In genomic region chrX:134085453-134085852, GRCm38 (mm10) we compare ENCODE assay signal across 21 mouse cellular contexts. TPM values are rescaled to one million over a fixed set of nuclear protein-coding genes. Genes with fewer than 3 reads are reported as not detected.
DNase-seq lines count a peak whose midpoint lies in the region; ATAC-seq lines count a peak whose summit lies in the region.
"Had no signal": no experiment of that assay in that cellular context is flagged by ENCODE, and none has a peak within 500 bp of the region (broad histone marks: within the 10 kb centered on the region; RNA-seq: fewer than 3 reads in every experiment).

No protein-coding gene starts in this region.

- no peak overlapping the region for H3K27ac ChIP-seq in forebrain, embryonic 12.5 days
- no peak overlapping the region for H3K27ac ChIP-seq in forebrain, embryonic 10.5 days
- H3K27ac ChIP-seq: heart, adult 2 months; heart, embryonic 10.5 days; heart, embryonic 13.5 days; hindbrain, embryonic 12.5 days; hindbrain, embryonic 15.5 days had no signal

- peaks cover 11% of the 10 kb centered on the region for H3K36me3 ChIP-seq in forebrain, embryonic 12.5 days (replicated peaks)
- peaks cover 47% of the 10 kb centered on the region for H3K36me3 ChIP-seq in forebrain, embryonic 10.5 days (replicated peaks)

- no peaks in the 10 kb centered on the region for H3K9me3 ChIP-seq in forebrain, embryonic 12.5 days
- H3K9me3 ChIP-seq in forebrain, embryonic 10.5 days = no peaks in the 10 kb centered on the region
- H3K9me3 ChIP-seq: heart, embryonic 10.5 days; heart, embryonic 13.5 days; hindbrain, embryonic 12.5 days; hindbrain, embryonic 15.5 days had no signal

- DNase-seq in forebrain, embryonic 10.5 days (ENCODE audit: extremely low spot score, low spot score) = no peak
- peak; percentile 4 for DNase-seq in kidney, adult 11 months
- no peak for DNase-seq in kidney, adult 9 months
- peak; percentile 0 for DNase-seq in retina, postnatal 1 day
- no peak for DNase-seq in retina, embryonic 14.5 days (ENCODE audit: low spot score)
- DNase-seq in heart, adult 11 months = no peak
- DNase-seq: adrenal gland, adult 8-10 months; adrenal gland, postnatal 25 days; cerebellum, adult 18-20 months; cerebellum, adult 9-10 months; cerebellum, postnatal 14 days; gastrocnemius, postnatal 25 days; heart, adult 2 months; heart, postnatal 14 days; heart, postnatal 4 days had no signal

- no peak overlapping the region for H3K4me2 ChIP-seq in forebrain, embryonic 12.5 days
- H3K4me2 ChIP-seq: heart, embryonic 13.5 days; hindbrain, embryonic 12.5 days; hindbrain, embryonic 15.5 days had no signal

- no peak overlapping the region for H3K4me3 ChIP-seq in forebrain, embryonic 12.5 days (replicated peaks)
- no peak overlapping the region for H3K4me3 ChIP-seq in forebrain, embryonic 10.5 days
- H3K4me3 ChIP-seq: heart, adult 2 months; heart, embryonic 10.5 days; heart, embryonic 13.5 days; hindbrain, embryonic 12.5 days; hindbrain, embryonic 15.5 days had no signal

- peak; percentile 64; the same call in 1 of the 2 replicates for ATAC-seq in forebrain, embryonic 12.5 days (ENCODE audit: low FRiP score)
- ATAC-seq: activated CD4-positive, CD25-positive, alpha-beta regulatory T cell, adult 4 months had no signal

- 26% methylated on average over 1 of the region's 1 CpGs for WGBS in forebrain, embryonic 12.5 days
- 79% methylated on average over 1 of the region's 1 CpGs for WGBS in forebrain, embryonic 10.5 days

- H3K27me3 ChIP-seq in forebrain, embryonic 12.5 days = peaks cover 8% of the 10 kb centered on the region; the same call in 1 of the 2 replicates
- H3K27me3 ChIP-seq in forebrain, embryonic 10.5 days (ENCODE audit: poor library complexity, severe bottlenecking) = peaks cover 59% of the 10 kb centered on the region
- H3K27me3 ChIP-seq: heart, embryonic 13.5 days; hindbrain, embryonic 15.5 days had no signal

- no peak overlapping the region for H3K9ac ChIP-seq in forebrain, embryonic 12.5 days
- H3K9ac ChIP-seq: heart, embryonic 13.5 days; hindbrain, embryonic 12.5 days; hindbrain, embryonic 15.5 days had no signal

- H3K4me1 ChIP-seq in forebrain, embryonic 12.5 days = no peaks in the 10 kb centered on the region
- no peaks in the 10 kb centered on the region for H3K4me1 ChIP-seq in forebrain, embryonic 10.5 days
- H3K4me1 ChIP-seq: heart, embryonic 10.5 days; heart, embryonic 13.5 days; hindbrain, embryonic 12.5 days; hindbrain, embryonic 15.5 days had no signal

RNA-seq across cellular contexts. Expression of gene Cstf2, which starts 26.5 kb away (rescaled TPM):
- polyA plus RNA-seq in forebrain, embryonic 12.5 days (2016; fragmentation: Nextera tagmentation; extraction: Ambion mirVana) = 72.8 and 74.4 TPM in 2 replicates
- polyA plus RNA-seq in forebrain, embryonic 10.5 days (2016; fragmentation: Nextera tagmentation; extraction: Ambion mirVana) = 69.0 and 70.1 TPM in 2 replicates

Comparison
In these comparisons a context has a peak if more than half of its experiments do, and no peak if none do; other contexts are left out.
1. DNase-seq: peak in kidney, adult 11 months (single experiment) and retina, postnatal 1 day (single experiment); none in forebrain, embryonic 10.5 days (single experiment), kidney, adult 9 months (single experiment), retina, embryonic 14.5 days (single experiment) and heart, adult 11 months (single experiment).